Mouse (Mus musculus) c-Kit-positive CD71-positive TER-119-positive erythroid progenitor cells, embryonic 14.5 days (primary cell): ENCODE measurements around the gene Vmn1r159.
"Not testable (repeated sequence)": the region's sequence is repeated elsewhere in the genome, so short reads cannot be mapped to it uniquely, and the experiment has no call there.

Experiments used
- DNase-seq: peaks from one replicate; pipeline ENCODE4 v3.0.0-alpha.2; 2013; ENCODE audit warnings: low spot score

Vmn1r159 gene

DNA sequence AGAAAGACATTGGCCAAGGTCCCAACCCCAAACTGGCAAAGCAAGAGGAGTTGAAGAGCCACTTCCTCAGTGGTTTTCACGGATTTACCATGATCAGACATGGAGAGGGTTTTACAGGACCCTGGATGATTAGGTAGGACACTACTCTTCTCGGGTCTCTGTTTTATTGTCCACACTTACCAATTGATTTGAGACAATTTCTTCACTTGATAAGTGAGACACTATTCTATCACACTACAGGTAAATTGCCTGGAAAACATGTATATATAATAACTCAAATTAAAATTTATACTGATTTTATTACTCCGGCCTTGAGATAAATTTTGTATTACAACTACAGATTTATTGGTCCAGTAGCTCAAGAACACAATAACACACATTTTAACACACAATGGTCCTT, at the start of gene Vmn1r159:
Vmn1r159 (minus strand) TSS at position 101 of the 400 bp plus-strand sequence.
- DNase-seq: not testable (repeated sequence)

DNA sequence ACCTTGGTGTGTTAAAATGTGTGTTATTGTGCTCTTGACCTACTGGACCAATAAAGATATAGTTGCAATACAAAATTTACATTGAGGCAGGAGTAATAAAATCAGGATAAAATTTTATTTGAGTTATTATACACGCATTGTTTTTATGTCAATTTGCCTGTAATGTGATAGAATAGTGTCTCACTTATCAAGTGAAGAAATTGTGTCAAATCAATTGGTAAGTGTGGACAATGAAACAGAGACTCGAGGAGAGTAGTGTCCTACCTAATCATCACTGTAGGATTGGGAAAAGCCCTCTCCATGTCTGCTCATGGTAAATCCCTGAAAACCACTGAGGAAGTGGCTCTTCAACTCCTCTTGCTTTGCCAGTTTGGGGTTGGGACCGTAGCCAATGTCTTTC, 27.5 kb upstream of the Vmn1r159 start, which contains the start of gene Vmn1r160:
Vmn1r160 (plus strand) TSS at position 301 of the 400 bp plus-strand sequence.
- not testable (repeated sequence) for DNase-seq
